Mouse (Mus musculus): ENCODE measurements around the gene Trim65. TPM values are rescaled to one million over a fixed set of nuclear protein-coding genes. Genes with fewer than 3 reads are reported as not detected.
A peak's percentile ranks its signal among the peaks of the same experiment; 100 is the strongest.
"Not testable (repeated sequence)": the region's sequence is repeated elsewhere in the genome, so short reads cannot be mapped to it uniquely, and the experiment has no call there.

Trim65 gene
- polyA plus RNA-seq, 1 experiment from 2014 or later, result 1.9 TPM

- DNase-seq (ENCODE audit: low spot score), result no peak
- Histone ChIP-seq H3K36me3 (replicated peaks) (peaks cover 60% of the 10 kb centered on the region), H3K4me3 (no peak overlapping the region), H3K27me3 (replicated peaks; ENCODE audit: low read depth, poor library complexity, severe bottlenecking) (peaks cover 18% of the 10 kb centered on the region), H3K4me1 (peaks cover 60% of the 10 kb centered on the region), H3K9me3 (no peaks in the 10 kb centered on the region), H3K27ac (replicated peaks) (0 out of 2 replicates have a peak overlapping the region, but pooled peaks have one; percentile 10)
- 84% methylated on average over 16 of the region's 16 CpGs for WGBS
Observed at GRCm38 (mm10) chr11:116132366-116133333, 1.7 kb upstream of the Trim65 start.

GRCm38 (mm10) chr11:116131349-116132170, 632 bp upstream of the Trim65 start:
- Histone ChIP-seq H3K27ac (replicated peaks) (0 out of 2 replicates have a peak overlapping the region, but pooled peaks have one; percentile 26), H3K36me3 (replicated peaks) (peaks cover 53% of the 10 kb centered on the region)
- DNase-seq (ENCODE audit: low spot score), result no peak

GRCm38 (mm10) chr11:116129993-116130487, 888 bp downstream of the Trim65 start:
- H3K4me3 ChIP-seq, result peak overlapping the region; percentile 69
- H3K27ac ChIP-seq (replicated peaks), result peak overlapping the region; percentile 90
- DNase-seq (ENCODE audit: low spot score), result no peak
- H3K4me1 ChIP-seq, result peaks cover 64% of the 10 kb centered on the region
- 0 out of 2 replicates have a peak, but pooled peaks cover 3% of the 10 kb centered on the region for H3K9me3 ChIP-seq
- WGBS, result 47% methylated on average over 8 of the region's 8 CpGs
- peaks cover 18% of the 10 kb centered on the region for H3K27me3 ChIP-seq (replicated peaks; ENCODE audit: low read depth, poor library complexity, severe bottlenecking)
- peaks cover 50% of the 10 kb centered on the region for H3K36me3 ChIP-seq (replicated peaks)

More at GRCm38 (mm10) chr11:116131349-116132170, 632 bp upstream of the Trim65 start:
- H3K4me1 ChIP-seq, result peaks cover 64% of the 10 kb centered on the region
- H3K4me3 ChIP-seq, result peak overlapping the region; percentile 69
- peaks cover 18% of the 10 kb centered on the region for H3K27me3 ChIP-seq (replicated peaks; ENCODE audit: low read depth, poor library complexity, severe bottlenecking)
- no peaks in the 10 kb centered on the region for H3K9me3 ChIP-seq
- WGBS, result 82% methylated on average over 15 of the region's 15 CpGs

GRCm38 (mm10) chr11:116129091-116129790, 1.7 kb downstream of the Trim65 start:
- no peak for DNase-seq (ENCODE audit: low spot score)
- Histone ChIP-seq H3K36me3 (replicated peaks) (peaks cover 42% of the 10 kb centered on the region), H3K4me1 (peaks cover 64% of the 10 kb centered on the region), H3K27me3 (replicated peaks; ENCODE audit: low read depth, poor library complexity, severe bottlenecking) (peaks cover 18% of the 10 kb centered on the region), H3K9me3 (0 out of 2 replicates have a peak, but pooled peaks cover 3% of the 10 kb centered on the region), H3K27ac (replicated peaks) (peak overlapping the region; percentile 90; the same call in 1 of the 2 replicates), H3K4me3 (no peak overlapping the region)
- WGBS, result 74% methylated on average over 9 of the region's 9 CpGs

GRCm38 (mm10) chr11:116127986-116128385, 2.9 kb downstream of the Trim65 start:
- no peak for DNase-seq (ENCODE audit: low spot score)
- 84% methylated on average over 9 of the region's 9 CpGs for WGBS
- peak overlapping the region; percentile 81 for H3K27ac ChIP-seq (replicated peaks)

GRCm38 (mm10) chr11:116127156-116127980, 3.6 kb downstream of the Trim65 start, which contains the start of gene Trim47:
Trim47 (minus strand) TSS chr11:116127210.
- 22% methylated on average over 23 of the region's 23 CpGs for WGBS
- peak within 1 kb of the TSS; percentile 81 for H3K27ac ChIP-seq (replicated peaks)

More at GRCm38 (mm10) chr11:116127986-116128385, 2.9 kb downstream of the Trim65 start:
- H3K9me3 ChIP-seq, result 0 out of 2 replicates have a peak, but pooled peaks cover 3% of the 10 kb centered on the region
- H3K27me3 ChIP-seq (replicated peaks; ENCODE audit: low read depth, poor library complexity, severe bottlenecking), result peaks cover 18% of the 10 kb centered on the region
- peak overlapping the region; percentile 45 for H3K4me3 ChIP-seq
- peaks cover 29% of the 10 kb centered on the region for H3K36me3 ChIP-seq (replicated peaks)
- peaks cover 54% of the 10 kb centered on the region for H3K4me1 ChIP-seq

GRCm38 (mm10) chr11:116126261-116126660, 4.7 kb downstream of the Trim65 start:
- peaks cover 43% of the 10 kb centered on the region for H3K4me1 ChIP-seq
- H3K27ac ChIP-seq (replicated peaks), result no peak overlapping the region
- DNase-seq (ENCODE audit: low spot score), result no peak
- WGBS, result 95% methylated on average over 15 of the region's 15 CpGs
- no peak overlapping the region for H3K4me3 ChIP-seq
- peaks cover 18% of the 10 kb centered on the region for H3K27me3 ChIP-seq (replicated peaks; ENCODE audit: low read depth, poor library complexity, severe bottlenecking)
- 0 out of 2 replicates have a peak, but pooled peaks cover 3% of the 10 kb centered on the region for H3K9me3 ChIP-seq
- peaks cover 12% of the 10 kb centered on the region for H3K36me3 ChIP-seq (replicated peaks)

More at GRCm38 (mm10) chr11:116127156-116127980, 3.6 kb downstream of the Trim65 start, which contains the start of gene Trim47:
- Histone ChIP-seq H3K27me3 (replicated peaks; ENCODE audit: low read depth, poor library complexity, severe bottlenecking) (peaks cover 18% of the 10 kb centered on the region), H3K4me1 (peaks cover 49% of the 10 kb centered on the region), H3K4me3 (peak within 1 kb of the TSS; percentile 45), H3K36me3 (replicated peaks) (peaks cover 23% of the 10 kb centered on the region), H3K9me3 (0 out of 2 replicates have a peak, but pooled peaks cover 3% of the 10 kb centered on the region)
- DNase-seq (ENCODE audit: low spot score), result peak; percentile 88

- DNase-seq (ENCODE audit: low spot score); H3K27ac ChIP-seq (replicated peaks); H3K4me3 ChIP-seq; H3K9me3 ChIP-seq; H3K27me3 ChIP-seq (replicated peaks; ENCODE audit: low read depth, poor library complexity, severe bottlenecking): not testable (repeated sequence)
- H3K36me3 ChIP-seq (replicated peaks), result peaks cover 12% of the 10 kb centered on the region
- peaks cover 16% of the 10 kb centered on the region for H3K4me1 ChIP-seq
- WGBS, result 92% methylated on average over 8 of the region's 8 CpGs
Observed at GRCm38 (mm10) chr11:116121731-116122245, 9.1 kb downstream of the Trim65 start.

GRCm38 (mm10) chr11:116117819-116118218, 13.1 kb downstream of the Trim65 start:
- no peak for DNase-seq (ENCODE audit: low spot score)
- Histone ChIP-seq H3K27ac (replicated peaks) (peak overlapping the region; percentile 68), H3K36me3 (replicated peaks) (no peaks in the 10 kb centered on the region), H3K27me3 (replicated peaks; ENCODE audit: low read depth, poor library complexity, severe bottlenecking) (peaks cover 5% of the 10 kb centered on the region), H3K4me3 (no peak overlapping the region), H3K9me3 (no peaks in the 10 kb centered on the region), H3K4me1 (peaks cover 17% of the 10 kb centered on the region)

GRCm38 (mm10) chr11:116117241-116117640, 13.7 kb downstream of the Trim65 start:
- WGBS, result 39% methylated on average over 12 of the region's 12 CpGs
- H3K4me3 ChIP-seq, result peak overlapping the region; percentile 23; the same call in 1 of the 2 replicates
- H3K27ac ChIP-seq (replicated peaks), result peak overlapping the region; percentile 68
- H3K4me1 ChIP-seq, result peaks cover 17% of the 10 kb centered on the region
- DNase-seq (ENCODE audit: low spot score), result peak; percentile 71
- H3K27me3 ChIP-seq (replicated peaks; ENCODE audit: low read depth, poor library complexity, severe bottlenecking), result peaks cover 9% of the 10 kb centered on the region
- no peaks in the 10 kb centered on the region for H3K36me3 ChIP-seq (replicated peaks)
- no peaks in the 10 kb centered on the region for H3K9me3 ChIP-seq
